Mouse (Mus musculus) liver, postnatal 0 days (tissue): ENCODE measurements around the gene Vav2.

Experiments
- CTCF ChIP-seq: sonication (generic); IDR thresholded peaks from 2 replicates; pipeline ENCODE4 v1.5.1; 2016; ENCODE audit warnings: antibody characterized with exemption, low read depth
- EP300 ChIP-seq: IDR thresholded peaks from 2 replicates; pipeline ENCODE4 v1.6.1; 2016; ENCODE audit warnings: antibody characterized with exemption, low read depth, mild to moderate bottlenecking

GRCm38 (mm10) chr2:27226572-27226971, 200.3 kb downstream of the Vav2 start:
- TF ChIP-seq CTCF (no peak), EP300 (no peak)
